Mouse (Mus musculus) embryo, embryonic 10 days (tissue): ENCODE measurements around the gene Dusp3.

Source experiments
- DNase-seq: peaks from one replicate; pipeline ENCODE4 v3.0.0-alpha.2; 2015; ENCODE audit warnings: low spot score

The Dusp3 gene

GRCm38 (mm10) chr11:101986913-101987312 is at the start of gene Dusp3:
TSS of gene Dusp3 (minus strand) at chr11:101987013.
- DNase-seq: no peak

GRCm38 (mm10) chr11:102036336-102036735 is 49.5 kb upstream of the Dusp3 start:
- DNase-seq: no peak

DNA sequence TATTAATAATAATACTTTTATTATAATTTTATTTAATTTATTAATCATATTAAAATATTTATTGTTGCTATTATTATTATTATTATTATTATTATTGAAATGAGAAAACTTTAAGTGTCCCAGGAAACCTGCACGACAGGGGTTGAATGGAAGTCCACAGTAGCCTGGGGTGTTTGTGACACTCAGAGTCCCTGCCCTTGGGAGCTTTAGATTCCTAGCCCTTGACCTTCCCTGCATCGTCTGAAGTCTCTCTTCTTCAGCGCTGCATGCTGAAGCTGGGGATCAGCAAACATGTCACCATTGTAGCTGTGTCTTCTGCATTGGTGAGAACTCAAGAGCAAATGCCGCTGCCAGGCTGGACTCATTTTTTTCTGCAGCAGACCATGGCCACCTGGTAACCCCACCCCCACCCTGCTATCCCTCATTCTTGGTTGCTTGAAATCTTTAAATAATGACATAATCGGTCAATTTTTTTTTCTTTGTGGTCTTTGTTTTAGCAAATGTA is 48.7 kb upstream of the Dusp3 start:
- DNase-seq: no peak

GRCm38 (mm10) chr11:102034887-102035286 is 48.1 kb upstream of the Dusp3 start:
- no peak for DNase-seq

DNA sequence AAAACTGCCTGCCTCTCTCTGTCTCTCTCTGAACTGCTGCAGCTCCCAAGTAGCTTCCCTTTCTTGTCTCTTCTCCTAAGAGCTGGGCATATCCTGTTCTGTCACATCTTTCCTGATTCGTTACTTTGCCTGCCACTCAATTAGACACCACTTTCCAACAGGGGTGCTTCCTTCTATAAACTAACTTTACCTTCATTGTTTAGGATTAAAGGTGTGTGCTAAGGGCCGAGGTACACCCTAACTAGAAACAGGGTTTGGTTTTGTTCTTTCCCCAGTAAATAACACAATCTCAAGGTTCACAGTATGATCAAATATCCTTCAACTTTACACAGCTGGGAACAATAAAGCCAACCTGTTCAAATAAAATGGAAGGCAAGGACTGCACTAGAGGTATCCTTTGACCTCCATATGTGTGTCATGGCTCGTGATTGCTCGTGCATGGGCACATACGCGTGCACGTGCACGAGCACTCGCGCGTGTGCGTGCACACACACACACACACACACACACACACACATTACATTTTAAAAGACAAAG is 46.3 kb upstream of the Dusp3 start:
- no peak for DNase-seq

DNA sequence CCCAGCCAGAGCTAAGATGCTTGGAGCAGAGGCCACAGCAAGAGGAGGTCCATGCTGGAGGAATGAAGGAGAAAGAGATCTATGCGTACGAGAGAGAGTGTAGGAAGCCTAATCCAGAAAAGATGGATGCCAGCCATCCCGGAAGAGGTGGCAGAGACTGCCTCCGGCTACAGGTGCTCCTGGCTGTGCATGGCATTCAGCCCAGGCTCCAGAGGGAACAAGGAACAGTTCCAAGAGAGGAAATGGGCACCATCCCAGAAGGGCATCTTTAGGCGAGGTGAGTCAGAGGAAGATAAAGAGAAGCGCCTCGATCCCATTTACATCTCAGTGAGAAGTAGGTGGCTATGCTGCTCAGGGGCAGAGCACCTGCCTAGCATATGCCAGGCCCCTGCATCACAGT is 44.3 kb upstream of the Dusp3 start:
- DNase-seq: no peak

DNA sequence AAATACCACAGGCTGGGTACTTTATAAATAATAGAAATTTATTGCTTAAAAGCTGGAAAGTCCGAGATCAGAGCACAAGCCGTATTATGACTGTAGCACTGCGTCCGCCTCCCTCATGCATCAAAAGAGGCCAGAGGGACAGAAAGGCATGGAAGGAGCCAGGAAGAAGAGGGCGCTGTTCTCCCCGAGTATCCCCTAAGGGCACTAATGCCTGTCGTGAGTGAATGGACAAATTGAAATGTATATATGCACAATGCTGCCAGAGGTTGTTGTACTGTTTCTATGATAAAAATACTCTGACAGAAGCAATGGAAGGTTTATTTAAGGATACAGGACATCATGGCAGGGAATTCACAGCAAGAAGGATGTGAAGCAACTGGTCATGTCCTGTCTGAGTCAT is 43.2 kb upstream of the Dusp3 start:
- peak; percentile 26 for DNase-seq

DNA sequence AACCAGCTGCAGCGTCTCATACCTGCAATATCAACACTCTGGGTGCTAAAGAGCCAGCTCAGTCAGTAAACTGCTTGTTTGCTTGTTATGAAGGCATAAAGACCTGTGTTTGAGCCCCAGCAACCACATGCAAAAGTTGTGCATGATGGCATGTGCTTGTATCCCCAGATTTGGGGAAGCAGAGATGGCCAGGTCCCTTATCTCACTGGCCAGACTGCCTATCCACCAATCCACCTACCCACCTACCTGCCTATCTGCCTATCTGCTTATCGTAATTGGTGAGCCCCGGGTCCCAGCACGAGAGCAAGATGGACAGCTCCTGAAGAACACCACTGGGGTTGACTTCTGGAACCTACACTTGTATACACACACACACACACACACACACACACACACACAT is 42.5 kb upstream of the Dusp3 start:
- no peak for DNase-seq

DNA sequence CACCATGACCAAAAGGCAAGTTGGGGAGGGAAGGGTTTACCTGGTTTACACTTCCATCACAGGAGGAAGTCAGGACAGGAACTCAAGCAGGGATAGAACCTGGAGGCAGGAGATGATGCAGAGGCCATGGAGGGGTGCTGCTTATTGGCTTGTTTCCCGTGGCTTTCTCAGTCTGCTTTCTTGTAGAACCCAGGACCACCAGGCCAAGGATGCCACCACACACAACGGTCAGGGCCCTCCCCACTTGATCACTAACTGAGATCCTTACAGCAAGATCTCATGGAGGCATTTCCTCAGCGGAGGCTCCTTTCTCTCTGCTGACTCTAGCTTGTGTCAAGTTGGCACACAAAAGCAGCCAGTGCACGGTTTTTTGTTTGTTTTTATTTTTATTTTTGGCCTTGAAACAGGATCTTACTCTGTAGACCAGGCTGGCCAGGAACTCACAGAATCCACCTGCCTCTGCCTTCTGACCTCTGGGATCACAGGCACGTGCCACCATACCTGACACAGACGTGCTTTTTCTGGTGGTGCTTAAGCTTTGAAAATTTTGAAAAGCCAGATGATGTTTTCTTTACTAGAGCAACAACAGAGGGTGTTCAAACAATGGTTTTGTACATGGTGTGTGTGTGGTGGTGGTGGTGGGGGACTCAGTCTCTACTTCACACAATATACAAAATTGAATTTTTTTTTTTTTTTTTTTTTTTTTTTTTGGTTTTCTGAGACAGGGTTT is 41.4 kb upstream of the Dusp3 start, which contains the start of gene Mpp3:
Mpp3 (minus strand) TSS at position 375 of the 730 bp plus-strand sequence.
- DNase-seq: no peak

GRCm38 (mm10) chr11:102027361-102028017 is 40.7 kb upstream of the Dusp3 start:
- peak; percentile 32 for DNase-seq

- DNase-seq: peak; percentile 91
These were observed 40.0 kb upstream of the Dusp3 start for GRCm38 (mm10) chr11:102026694-102027360.

DNA sequence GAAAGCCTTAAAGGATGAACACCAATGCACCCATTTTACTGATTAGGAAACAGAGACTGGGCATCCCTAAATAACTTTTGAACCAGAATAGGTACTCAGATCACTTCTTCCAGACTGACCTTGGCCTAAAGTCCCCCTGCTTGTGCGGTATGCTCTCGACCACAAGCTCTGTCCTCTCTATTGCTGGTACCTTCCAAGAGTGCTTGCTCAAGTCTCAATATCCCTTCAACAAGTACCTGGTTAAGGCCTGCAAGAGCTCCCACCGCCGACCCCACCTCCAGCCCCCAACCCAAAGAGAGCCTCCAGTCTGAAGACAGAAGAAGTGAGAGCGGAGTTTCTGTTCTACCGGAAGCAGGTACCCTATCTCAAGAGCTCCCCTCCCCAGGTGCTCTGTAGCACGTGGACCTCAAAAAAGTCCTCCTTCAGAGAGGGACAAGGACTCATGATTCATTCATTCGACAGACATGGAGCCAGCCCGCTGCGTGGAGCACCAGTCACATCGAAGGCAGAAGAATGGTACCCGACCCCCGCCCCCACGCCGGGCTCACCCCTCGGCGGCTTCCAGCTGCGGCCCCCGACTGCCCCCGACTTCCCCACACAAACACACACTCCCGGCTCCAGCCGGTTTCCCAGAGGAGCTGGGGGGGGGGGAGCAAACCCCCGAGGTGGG is 39.3 kb upstream of the Dusp3 start:
- DNase-seq: peak; percentile 27

GRCm38 (mm10) chr11:102025354-102025753 is 38.5 kb upstream of the Dusp3 start:
- DNase-seq: no peak

- no peak for DNase-seq
These were observed 38.1 kb upstream of the Dusp3 start for GRCm38 (mm10) chr11:102024875-102025274.

DNA sequence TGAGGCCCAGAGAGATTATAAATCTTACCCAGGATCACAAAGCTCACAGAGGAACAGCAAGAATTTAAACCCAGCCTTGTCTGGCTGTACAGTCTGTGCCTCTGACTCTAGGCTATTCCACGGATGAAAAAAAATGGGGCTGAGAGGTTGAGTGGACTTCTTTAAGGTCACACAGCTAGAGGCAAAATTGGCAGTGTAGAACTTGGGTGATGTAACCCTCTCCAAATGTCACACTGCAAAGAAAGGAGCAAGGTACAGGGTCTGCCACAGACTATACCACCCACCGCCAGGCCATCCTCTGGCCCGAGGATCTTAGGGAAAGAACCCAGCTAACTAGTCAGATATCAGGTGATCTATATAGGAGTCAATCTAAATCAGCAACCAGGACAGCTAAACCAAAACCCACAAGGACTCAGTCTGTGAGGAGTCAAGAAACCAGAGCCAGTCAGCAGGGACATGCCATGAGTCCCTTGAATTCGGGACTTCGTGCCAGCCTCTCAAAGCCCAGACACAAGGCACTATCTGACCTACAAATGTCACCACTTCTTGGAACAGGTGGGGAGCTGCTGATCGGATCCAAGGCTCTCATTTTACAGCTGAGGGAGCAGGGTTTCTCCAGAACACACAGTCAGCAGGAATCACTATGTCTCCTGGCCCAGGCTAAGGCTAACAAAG is 37.4 kb upstream of the Dusp3 start:
- no peak for DNase-seq

DNA sequence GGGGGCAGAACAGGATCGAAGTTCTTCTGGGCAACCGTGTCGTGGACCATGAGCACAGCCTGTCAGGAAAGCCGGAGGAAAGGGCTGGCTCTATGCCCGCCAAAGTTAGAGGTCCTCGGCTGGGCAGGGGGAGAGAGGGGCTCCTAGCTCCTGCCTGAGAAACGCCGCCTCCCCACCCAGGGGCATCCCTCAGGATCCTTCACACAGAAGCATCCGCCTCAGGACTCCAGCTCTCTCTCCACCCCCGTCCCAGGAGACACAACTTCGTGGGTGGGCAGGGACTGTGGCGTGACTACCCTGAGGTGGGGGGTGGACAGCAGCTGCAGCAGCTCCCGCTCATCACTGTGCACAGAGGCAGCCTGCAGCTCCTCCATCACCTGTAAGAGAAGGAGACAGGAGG is 36.6 kb upstream of the Dusp3 start:
- DNase-seq: no peak

DNA sequence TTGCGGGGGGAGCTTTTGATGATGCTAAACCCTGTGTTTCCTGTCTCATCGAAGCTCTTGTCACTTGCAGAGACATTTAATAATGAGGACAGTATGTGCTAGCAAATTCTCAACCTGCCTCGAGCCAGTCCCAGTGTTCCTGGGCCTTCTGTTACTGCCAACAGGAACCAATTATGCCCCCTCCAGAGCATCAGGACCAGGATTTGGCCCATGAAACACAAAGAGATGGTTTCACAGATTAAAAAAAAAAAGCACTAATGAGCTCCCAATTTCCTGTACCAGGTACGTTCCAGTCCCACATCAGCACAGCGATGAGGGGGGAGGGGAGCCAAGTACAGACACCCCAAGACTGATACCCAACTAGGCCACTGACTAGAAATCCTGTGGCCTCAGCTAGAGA is 34.4 kb upstream of the Dusp3 start:
- no peak for DNase-seq

GRCm38 (mm10) chr11:102019736-102020135 is 32.9 kb upstream of the Dusp3 start:
- no peak for DNase-seq

- DNase-seq: no peak
These were observed 29.3 kb upstream of the Dusp3 start for GRCm38 (mm10) chr11:102016136-102016535.

DNA sequence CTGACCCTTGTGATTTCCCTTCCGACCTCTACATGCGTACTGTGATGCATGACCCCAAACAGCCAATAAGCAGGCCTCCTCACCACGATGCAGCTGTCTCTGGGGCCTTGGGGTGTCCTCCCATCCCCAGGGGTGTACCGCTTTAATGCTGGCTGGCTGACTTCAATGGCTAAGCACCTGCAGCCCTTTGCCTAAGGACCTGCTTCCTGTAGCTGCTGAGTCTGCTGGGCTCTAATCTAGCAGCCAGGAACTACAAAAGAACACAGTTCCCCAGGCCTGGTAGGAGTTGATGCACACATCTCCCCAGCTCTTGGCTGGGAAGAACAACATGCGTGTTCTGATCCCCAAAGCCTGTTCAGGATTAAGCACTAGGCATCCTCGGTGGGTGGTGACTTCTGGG is 28.7 kb upstream of the Dusp3 start:
- no peak for DNase-seq

- no peak for DNase-seq
These were observed 26.4 kb upstream of the Dusp3 start for GRCm38 (mm10) chr11:102013201-102013600.

GRCm38 (mm10) chr11:102011510-102011909 is 24.7 kb upstream of the Dusp3 start:
- no peak for DNase-seq
